ENCODE assay signal across 25 mouse cellular contexts in genomic region chr4:95875896-95876295, GRCm38 (mm10).
DNase-seq lines count a peak whose midpoint lies in the region; ATAC-seq lines count a peak whose summit lies in the region.
"Had no signal": no experiment of that assay in that cellular context is flagged by ENCODE, and none has a peak within 500 bp of the region (broad histone marks: within the 10 kb centered on the region; RNA-seq: fewer than 3 reads in every experiment).

No protein-coding gene starts in this region.

- ATAC-seq in kidney, embryonic 16.5 days (ENCODE audit: low FRiP score, low TSS enrichment), result peak; percentile 55; the same call in 1 of the 2 replicates
- peak; percentile 62; the same call in 1 of the 2 replicates for ATAC-seq in lung, embryonic 15.5 days (ENCODE audit: borderline replicate concordance, extremely low read depth, low FRiP score, low TSS enrichment)
- ATAC-seq: forebrain, embryonic 13.5 days; forebrain, embryonic 16.5 days; hindbrain, postnatal 0 days; Patski had no signal

- H3K4me2 ChIP-seq in kidney, embryonic 16.5 days (replicated peaks; ENCODE audit: low read depth, low read length), result no peak overlapping the region
- H3K4me2 ChIP-seq in lung, embryonic 15.5 days, result no peak overlapping the region
- H3K4me2 ChIP-seq: forebrain, embryonic 13.5 days; heart, embryonic 12.5 days; heart, embryonic 15.5 days; hindbrain, embryonic 14.5 days had no signal

- 79% methylated on average over 4 of the region's 4 CpGs for WGBS in kidney, embryonic 16.5 days
- 52% methylated on average over 4 of the region's 4 CpGs for WGBS in lung, embryonic 15.5 days

- no peaks in the 10 kb centered on the region for H3K36me3 ChIP-seq in kidney, embryonic 16.5 days (ENCODE audit: insufficient read depth, low read length)
- no peaks in the 10 kb centered on the region for H3K36me3 ChIP-seq in lung, embryonic 15.5 days
- H3K36me3 ChIP-seq: forebrain, embryonic 10.5 days; G1E; heart, embryonic 12.5 days; heart, embryonic 15.5 days had no signal

- no peaks in the 10 kb centered on the region for H3K27me3 ChIP-seq in kidney, embryonic 16.5 days (ENCODE audit: insufficient read depth, low read length)
- no peaks in the 10 kb centered on the region for H3K27me3 ChIP-seq in lung, embryonic 15.5 days
- H3K27me3 ChIP-seq: CH12.LX; forebrain, embryonic 13.5 days; heart, embryonic 12.5 days; heart, embryonic 15.5 days; Patski had no signal

- peak overlapping the region; percentile 46; the same call in 1 of the 2 replicates for H3K27ac ChIP-seq in kidney, embryonic 16.5 days (ENCODE audit: low read length)
- peak overlapping the region; percentile 58 for H3K27ac ChIP-seq in lung, embryonic 15.5 days
- H3K27ac ChIP-seq: forebrain, embryonic 10.5 days; forebrain, embryonic 13.5 days; heart, embryonic 15.5 days; hindbrain, embryonic 14.5 days; hindbrain, postnatal 0 days had no signal

- H3K9me3 ChIP-seq in kidney, embryonic 16.5 days (ENCODE audit: low read length), result no peaks in the 10 kb centered on the region
- no peaks in the 10 kb centered on the region for H3K9me3 ChIP-seq in lung, embryonic 15.5 days
- H3K9me3 ChIP-seq: forebrain, embryonic 10.5 days; forebrain, embryonic 13.5 days; G1E; heart, embryonic 12.5 days; heart, embryonic 15.5 days had no signal

- DNase-seq in heart, adult 11 months, result peak; percentile 61
- no peak for DNase-seq in heart, adult 18-20 months
- no peak for DNase-seq in kidney, adult 18-20 months
- no peak for DNase-seq in lung, postnatal 14 days
- DNase-seq: adrenal gland, postnatal 10 days; adrenal gland, postnatal 36 days; B cell, adult 2 months; cerebellum, adult 18-20 months; cerebellum, adult 9-10 months; cerebellum, postnatal 14 days; gastrocnemius, postnatal 25 days; heart, postnatal 10 days; heart, postnatal 4 days had no signal

- no peak overlapping the region for H3K4me3 ChIP-seq in kidney, embryonic 16.5 days (ENCODE audit: low read length)
- no peak overlapping the region for H3K4me3 ChIP-seq in lung, embryonic 15.5 days
- H3K4me3 ChIP-seq: forebrain, embryonic 10.5 days; forebrain, embryonic 13.5 days; heart, embryonic 12.5 days; heart, embryonic 15.5 days had no signal

- no peak overlapping the region for H3K9ac ChIP-seq in kidney, embryonic 16.5 days (replicated peaks; ENCODE audit: low read length)
- H3K9ac ChIP-seq in lung, embryonic 15.5 days, result no peak overlapping the region
- H3K9ac ChIP-seq: forebrain, embryonic 13.5 days; heart, embryonic 12.5 days; heart, embryonic 15.5 days; hindbrain, embryonic 14.5 days had no signal

- H3K4me1 ChIP-seq in kidney, embryonic 16.5 days (ENCODE audit: insufficient read depth, low read length), result 0 out of 2 replicates have a peak, but pooled peaks cover 6% of the 10 kb centered on the region
- H3K4me1 ChIP-seq in lung, embryonic 15.5 days, result peaks cover 13% of the 10 kb centered on the region
- H3K4me1 ChIP-seq: heart, embryonic 12.5 days; heart, embryonic 15.5 days had no signal
